Mouse (Mus musculus) ES-Bruce4 (cell line): ENCODE data around the gene Comp.

Experiments used
- CTCF ChIP-seq: IDR thresholded peaks from one replicate; pipeline ENCODE4 v1.8.1; 2011; ENCODE audit warnings: low read depth, low read length
- POLR2A ChIP-seq: IDR thresholded peaks from one replicate; pipeline ENCODE4 v1.8.1; 2011; ENCODE audit warnings: low read length; ENCODE audit not compliant: insufficient read depth

GRCm38 (mm10) chr8:70397611-70398563 lies 24.5 kb downstream of the Comp start:
- TF ChIP-seq POLR2A (no peak), CTCF (no peak)
